Mouse (Mus musculus): ENCODE results near the gene Klhl1.

Gene Klhl1

DNA sequence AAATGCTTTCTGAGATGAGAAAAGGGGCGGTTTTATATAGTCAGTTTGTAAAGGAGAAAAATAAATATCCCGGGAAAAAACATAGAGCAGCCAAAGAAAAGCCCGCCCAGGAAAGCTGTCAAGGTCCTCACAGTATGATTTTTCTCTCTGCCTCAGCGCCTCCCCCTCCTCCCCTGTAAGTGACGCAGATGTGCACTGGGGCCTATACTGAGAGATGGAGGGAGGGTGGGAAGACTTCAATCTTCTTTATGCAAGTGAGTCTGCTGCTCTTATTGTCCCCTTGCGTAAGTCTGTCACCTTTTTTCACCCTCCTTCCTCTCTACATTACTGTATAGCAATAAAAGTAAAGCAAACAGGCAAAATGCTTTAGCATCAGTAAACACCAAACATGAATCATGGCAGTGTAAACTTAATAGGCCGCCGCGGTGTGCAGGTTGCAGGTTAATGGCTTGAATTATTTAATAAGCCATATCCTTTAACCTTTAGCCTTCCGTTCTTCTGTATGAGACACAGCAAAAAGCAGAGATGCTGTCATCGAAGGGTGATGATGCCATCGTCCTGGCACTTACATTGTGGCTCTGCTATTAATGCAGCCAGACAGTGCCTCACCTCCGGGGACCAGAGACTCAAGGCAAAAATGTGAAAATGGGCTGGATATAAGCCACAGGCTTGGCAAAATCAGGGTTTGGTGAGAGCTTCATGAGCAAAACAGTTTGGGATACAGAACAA is at the start of gene Klhl1:
TSS of gene Klhl1 (minus strand) at position 149 of the 729 bp plus-strand sequence.
- DNase-seq = no peak

GRCm38 (mm10) chr14:96553668-96554067 is 34.8 kb upstream of the Klhl1 start:
- DNase-seq = no peak

- no peak for DNase-seq
Observed at GRCm38 (mm10) chr14:96518151-96518953, 550 bp downstream of the Klhl1 start.

DNA sequence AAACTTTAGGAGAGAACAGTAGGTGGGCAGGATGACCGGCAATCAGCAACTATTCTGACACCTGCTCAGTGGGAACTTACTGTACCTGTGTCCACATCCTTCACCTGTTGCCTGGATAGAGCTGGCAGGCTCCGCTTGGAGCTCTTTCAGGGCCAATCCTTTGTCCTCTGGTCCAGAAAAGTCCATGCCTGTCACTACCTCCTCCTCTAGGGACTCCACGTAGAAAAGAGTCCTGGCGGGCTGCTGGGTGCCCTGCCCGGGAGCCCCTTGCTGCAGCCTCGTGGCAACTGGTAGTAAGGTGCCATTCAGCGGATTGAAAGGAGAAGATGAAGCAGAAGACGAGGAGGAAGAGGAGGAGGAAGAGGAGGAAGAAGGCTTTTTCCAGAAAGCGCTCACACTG is 1.2 kb downstream of the Klhl1 start:
- DNase-seq = no peak

DNA sequence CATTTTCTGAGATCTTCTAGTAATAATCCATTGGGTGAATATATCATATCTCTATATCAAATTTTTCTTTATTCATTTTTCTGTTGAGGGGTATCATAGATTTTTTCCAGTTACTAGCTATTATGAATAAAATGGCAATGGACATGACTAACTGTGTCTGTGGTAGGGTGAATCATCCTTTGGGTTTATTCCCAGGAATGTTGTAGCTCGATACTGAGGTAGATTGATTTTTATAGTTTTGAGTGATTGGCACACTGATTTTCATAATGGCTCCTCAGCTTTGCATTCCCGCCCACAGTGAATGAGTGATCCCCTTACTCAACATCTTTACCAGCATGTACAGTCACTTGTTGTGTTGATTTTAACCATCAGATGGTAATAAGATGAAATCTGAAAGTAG is 19.0 kb downstream of the Klhl1 start:
- no peak for DNase-seq

GRCm38 (mm10) chr14:96471812-96472211 is 47.1 kb downstream of the Klhl1 start:
- DNase-seq = no peak

DNA sequence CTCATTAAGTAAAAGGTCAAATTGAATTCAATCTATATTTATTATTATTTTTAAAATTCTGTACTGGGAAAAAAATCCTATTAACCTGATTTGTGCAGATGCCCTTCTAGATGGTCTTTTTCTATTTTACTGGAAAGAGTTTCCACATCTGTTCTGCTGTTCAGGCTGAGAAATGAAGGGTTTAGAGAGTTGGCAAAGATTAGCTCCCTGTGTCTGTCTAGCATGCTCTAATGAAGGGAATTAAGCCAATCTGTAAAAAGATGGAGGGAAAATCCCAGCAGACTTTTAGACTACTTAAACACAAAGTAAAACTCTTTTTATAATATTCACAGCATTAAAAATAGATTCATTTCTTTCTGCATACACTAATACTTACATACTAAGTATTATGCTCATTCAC is 47.6 kb downstream of the Klhl1 start:
- DNase-seq = no peak

- no peak for DNase-seq
Observed at GRCm38 (mm10) chr14:96461756-96462155, 57.1 kb downstream of the Klhl1 start.

DNA sequence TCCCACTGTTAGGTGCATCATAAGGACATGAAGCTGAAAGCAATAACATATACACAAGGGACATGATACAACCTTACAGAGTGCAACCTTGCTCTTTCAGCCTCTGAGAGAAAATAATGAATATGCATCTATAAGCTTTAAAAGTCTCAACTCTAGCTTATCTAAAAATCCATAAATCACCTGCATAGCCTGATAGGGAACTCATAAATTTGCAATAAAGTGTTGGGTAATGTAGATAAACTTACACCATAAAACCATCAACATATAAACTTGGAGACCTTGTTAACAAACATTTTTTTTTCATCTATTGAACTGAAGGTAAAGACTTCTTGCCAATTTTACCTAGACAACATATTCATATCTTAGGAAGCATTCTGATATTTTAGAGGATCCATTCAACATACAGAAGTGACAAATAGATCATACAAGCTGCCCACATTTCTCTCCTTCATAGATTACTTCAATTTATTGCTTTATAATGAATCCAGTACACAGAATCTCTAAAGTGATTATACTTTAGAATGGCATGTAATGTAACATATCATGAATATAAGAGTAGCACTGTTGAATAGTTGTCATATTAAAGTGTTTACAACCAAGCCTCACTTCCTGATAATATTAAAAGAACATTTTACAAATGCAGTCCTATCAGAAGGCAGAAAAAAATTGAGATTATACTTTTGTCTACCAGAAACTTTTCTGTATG is 126.7 kb downstream of the Klhl1 start:
- DNase-seq = no peak

DNA sequence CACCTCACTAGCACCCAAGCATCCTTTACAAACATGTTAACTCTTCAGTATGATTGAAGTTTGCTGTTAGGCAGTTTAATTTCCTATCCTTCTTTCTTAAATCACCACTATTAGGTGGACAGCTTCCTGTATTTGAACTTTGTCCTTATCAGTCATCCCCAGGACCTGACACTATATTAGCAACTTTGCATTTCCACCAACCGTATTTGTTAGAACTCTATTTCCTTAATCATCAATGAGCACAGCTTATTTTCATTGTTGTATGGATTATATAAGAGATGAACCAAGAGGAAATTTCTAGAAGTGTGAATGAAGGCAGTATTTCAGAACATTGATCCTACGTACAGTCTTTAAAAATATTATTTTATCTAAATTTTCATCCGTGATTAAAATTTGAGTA is 156.2 kb downstream of the Klhl1 start:
- DNase-seq = no peak

- DNase-seq = no peak
Observed at GRCm38 (mm10) chr14:96348220-96348619, 170.7 kb downstream of the Klhl1 start.

DNA sequence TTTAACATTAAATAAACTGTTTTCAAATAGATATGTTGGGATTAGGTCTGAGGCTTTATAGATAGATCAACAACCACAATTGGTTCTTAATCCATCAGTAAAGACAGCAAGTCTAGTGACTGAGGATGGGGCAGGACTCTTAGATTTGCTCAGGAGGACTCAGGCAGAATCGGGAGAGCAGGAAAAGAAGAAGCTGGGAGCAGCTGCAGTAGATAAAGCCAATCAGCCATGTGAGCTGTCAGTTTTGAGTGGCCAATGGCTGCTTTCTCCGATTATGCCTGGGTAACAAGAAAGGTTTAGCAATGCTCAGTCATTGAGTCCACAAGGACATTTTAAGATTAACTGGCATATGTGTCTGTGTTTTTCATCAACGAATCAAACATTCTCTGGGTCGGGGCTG is 187.8 kb downstream of the Klhl1 start:
- no peak for DNase-seq

GRCm38 (mm10) chr14:96217805-96218441 is 301.0 kb downstream of the Klhl1 start:
- no peak for DNase-seq

DNA sequence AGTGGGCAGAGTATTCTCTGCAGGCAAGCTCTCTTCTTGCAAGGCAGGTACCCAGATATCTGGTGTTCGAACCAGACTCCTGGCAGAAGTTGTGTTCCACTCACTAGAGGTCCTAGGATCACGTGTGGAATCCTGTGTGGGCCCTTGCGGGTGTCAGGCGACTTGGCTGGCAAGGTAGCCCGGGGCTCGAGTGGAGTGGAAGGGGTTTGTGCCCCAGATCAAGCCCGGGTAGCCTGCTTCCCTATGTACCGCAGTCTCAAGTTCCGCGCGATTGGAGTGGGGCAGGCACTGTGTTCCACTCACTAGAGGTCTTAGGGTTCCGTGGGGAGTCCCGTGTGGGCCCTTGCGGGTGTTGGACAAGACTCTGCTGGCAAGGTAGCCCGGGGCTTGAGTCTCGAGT is 324.1 kb downstream of the Klhl1 start:
- DNase-seq = peak; percentile 1

DNA sequence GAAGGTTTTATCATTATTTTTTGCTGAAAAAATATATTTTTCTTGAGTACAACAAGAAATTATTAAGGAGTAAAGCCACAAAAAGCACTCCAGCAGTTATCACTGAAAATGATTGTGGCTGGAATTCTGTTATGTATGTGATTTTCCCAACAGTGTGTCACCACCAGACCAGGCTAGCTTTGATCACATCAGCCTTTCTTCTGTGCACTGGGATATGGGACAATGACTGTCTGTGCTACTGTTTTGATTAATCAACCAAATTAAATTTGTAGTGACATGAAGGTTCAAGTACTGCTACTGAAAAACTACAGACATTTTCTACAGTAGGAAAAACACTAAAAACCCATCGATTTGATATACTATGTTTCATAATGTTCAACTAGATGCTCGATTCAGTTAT is 344.4 kb downstream of the Klhl1 start:
- no peak for DNase-seq

DNA sequence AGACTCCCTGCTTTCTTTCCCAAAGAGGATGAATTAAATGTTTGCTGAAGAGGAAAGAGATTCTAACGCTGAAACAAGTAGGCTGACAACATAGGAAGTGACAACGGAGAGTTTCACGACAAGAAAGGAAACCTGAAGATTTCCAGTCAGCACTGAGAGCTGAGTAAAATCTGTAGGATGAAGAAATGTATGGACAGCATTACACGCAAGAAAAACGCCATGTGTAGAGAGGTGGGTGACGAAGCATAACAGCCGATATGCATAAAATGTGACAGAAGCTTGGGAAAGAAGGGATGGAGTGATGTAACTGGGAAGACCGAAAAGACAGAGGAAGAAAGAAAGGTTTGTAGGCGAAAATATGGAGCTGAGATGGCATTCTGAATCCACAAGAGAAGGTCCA is 375.8 kb downstream of the Klhl1 start:
- no peak for DNase-seq

- DNase-seq = no peak
Observed at GRCm38 (mm10) chr14:96140246-96140645, 378.7 kb downstream of the Klhl1 start.

DNA sequence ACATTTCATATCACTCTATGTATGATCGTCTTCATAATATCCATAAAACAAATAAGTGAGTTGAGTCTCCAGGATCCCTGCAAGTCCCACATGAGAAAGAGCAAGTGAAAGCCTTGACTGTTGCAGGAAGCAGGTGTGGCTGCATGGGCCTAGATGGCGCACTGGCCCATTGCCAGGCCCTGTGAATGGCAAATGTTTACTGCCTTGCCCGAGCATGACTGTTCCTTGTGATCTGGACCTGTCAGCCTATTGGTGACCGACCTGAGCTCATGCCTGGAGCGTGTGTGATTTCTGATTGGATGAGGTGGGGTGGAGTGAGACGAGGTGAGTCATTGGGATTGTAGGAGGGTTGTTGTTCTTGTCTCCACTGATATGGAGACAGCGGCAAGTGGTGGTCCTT is 411.5 kb downstream of the Klhl1 start:
- DNase-seq = no peak

DNA sequence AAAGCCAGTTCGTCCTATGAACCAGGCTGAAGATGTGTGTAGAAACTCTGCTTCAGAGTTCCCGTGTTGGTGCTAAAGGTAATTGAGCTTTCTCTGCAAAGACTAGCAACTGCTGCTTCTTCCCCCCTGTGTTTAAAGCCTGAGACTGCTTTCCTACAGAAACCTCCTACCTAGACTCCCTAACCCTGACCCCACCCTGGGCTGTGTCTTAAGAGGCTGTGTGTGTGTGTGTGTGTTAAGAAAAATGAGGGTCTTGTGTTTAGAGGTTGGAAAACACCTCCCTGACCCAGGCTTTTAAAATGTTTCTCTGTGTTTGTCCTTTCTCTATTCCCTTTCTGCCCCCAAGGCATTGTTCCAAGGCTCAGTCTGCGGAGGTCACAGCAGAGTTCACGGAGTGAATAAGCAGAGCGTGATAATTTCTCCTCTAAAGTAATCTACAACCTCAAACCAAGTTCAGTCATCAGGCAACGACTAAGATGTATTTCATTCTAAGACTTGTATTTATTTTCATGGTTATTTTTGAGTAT is 437.2 kb downstream of the Klhl1 start:
- DNase-seq = no peak

DNA sequence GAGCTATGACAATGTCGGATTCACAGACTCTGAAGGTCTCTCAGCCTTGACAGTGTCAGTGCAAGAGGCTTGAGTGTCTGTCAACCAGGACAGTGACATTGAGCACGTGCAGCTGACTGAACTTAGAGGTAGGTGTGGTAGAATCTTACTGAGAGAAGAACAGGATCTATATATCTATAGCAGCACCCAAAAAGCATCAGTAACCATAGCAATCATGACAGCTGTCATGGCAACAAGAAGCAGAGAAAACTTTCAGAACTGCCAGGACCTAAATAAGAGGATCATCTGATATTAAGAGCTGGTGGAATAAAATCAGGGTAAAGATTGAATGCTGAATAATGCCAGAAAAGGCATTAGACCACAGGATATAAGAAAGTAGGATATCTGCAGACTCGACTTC is 453.0 kb downstream of the Klhl1 start:
- no peak for DNase-seq

Measured in kidney, adult 9 months (tissue).